Mouse (Mus musculus) liver, postnatal 0 days (tissue): ENCODE measurements at regions not wholly inside any gene's neighbourhood (a gene's known extent, or its start where the extent isn't known, plus 50 kb on each side); places are given as distances from the start of the nearest gene placed in this dataset.

Experiments
- ATAC-seq: fragments of 200-750 bp; cut with Nextera tagmentation; 2 replicates; pipeline ENCODE4 v1.8.0; 2017; ENCODE audit warnings: mild to moderate bottlenecking, moderate library complexity
- DNase-seq: peaks from one replicate; pipeline ENCODE4 v3.0.0-alpha.2; 2016
- H3K27ac ChIP-seq: fragments of 300-500 bp; sonication (generic); 2 replicates; pipeline ENCODE4 v1.5.1; 2014; ENCODE audit warnings: antibody characterized with exemption, moderate library complexity, mild to moderate bottlenecking, low read depth
- H3K27me3 ChIP-seq: fragments of 300-500 bp; sonication (generic); 2 replicates; pipeline ENCODE4 v1.6.1; 2014; ENCODE audit warnings: low read length, control low read depth, mixed read lengths; ENCODE audit not compliant: insufficient read depth
- H3K36me3 ChIP-seq: fragments of 300-500 bp; sonication (generic); replicated peaks from 2 replicates; pipeline ENCODE4 v1.6.1; 2014; ENCODE audit warnings: mild to moderate bottlenecking, control low read depth, low read length, moderate library complexity, mixed read lengths; ENCODE audit not compliant: insufficient read depth
- H3K4me1 ChIP-seq: fragments of 300-500 bp; sonication (generic); 2 replicates; pipeline ENCODE4 v1.6.1; 2014; ENCODE audit warnings: antibody characterized with exemption, mild to moderate bottlenecking, control low read depth; ENCODE audit not compliant: insufficient read depth
- H3K4me2 ChIP-seq: fragments of 300-500 bp; sonication (generic); 2 replicates; pipeline ENCODE4 v1.6.1; 2014; ENCODE audit warnings: low read depth, mild to moderate bottlenecking, low read length, moderate library complexity, mixed read lengths
- H3K4me3 ChIP-seq: fragments of 300-500 bp; sonication (generic); 2 replicates; pipeline ENCODE4 v1.5.1; 2014; ENCODE audit warnings: low read depth, low read length
- H3K9ac ChIP-seq: fragments of 300-500 bp; sonication (generic); replicated peaks from 2 replicates; pipeline ENCODE4 v1.6.1; 2014; ENCODE audit warnings: mild to moderate bottlenecking, moderate library complexity
- H3K9me3 ChIP-seq: fragments of 300-500 bp; sonication (generic); 2 replicates; pipeline ENCODE4 v1.6.1; 2016; ENCODE audit warnings: mild to moderate bottlenecking, control low read depth, low read length, mixed read lengths
- CTCF ChIP-seq: sonication (generic); IDR thresholded peaks from 2 replicates; pipeline ENCODE4 v1.5.1; 2016; ENCODE audit warnings: antibody characterized with exemption, low read depth
- EP300 ChIP-seq: IDR thresholded peaks from 2 replicates; pipeline ENCODE4 v1.6.1; 2016; ENCODE audit warnings: antibody characterized with exemption, low read depth, mild to moderate bottlenecking
- WGBS: fragments of 180-500 bp; shearing (Covaris S2); extraction: QIAGEN DNeasy Blood & Tissue Kit; methylation state at CpG from one replicate; pipeline ENCODE4 v1.1.7; 2014; ENCODE audit not compliant: insufficient replicate concordance; 5-methylcytosine and 5-hydroxymethylcytosine counted together

DNA sequence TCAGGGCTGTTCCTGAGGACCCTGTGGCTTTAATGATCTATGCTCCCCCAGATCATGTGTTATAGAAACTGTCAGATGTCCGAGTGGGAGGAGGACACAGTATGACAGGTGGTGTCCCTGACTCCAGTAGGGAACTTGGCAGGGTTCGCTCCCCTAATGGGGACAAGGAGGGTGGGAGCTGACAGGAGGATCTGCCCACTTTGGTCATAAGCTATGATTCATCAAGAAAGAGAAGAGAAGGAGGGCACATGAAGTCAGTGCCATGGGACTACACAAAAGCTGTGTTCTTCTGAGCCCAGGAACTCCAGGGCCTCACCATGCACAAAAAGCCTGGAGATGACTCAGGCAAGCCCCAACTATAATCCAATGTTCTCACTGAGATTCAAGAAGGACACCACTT lies 162.2 kb upstream of the Brinp1 start:
- no peaks in the 10 kb centered on the region for H3K36me3 ChIP-seq
- 62% methylated on average over 2 of the region's 2 CpGs for WGBS
- no peak overlapping the region for H3K4me3 ChIP-seq
- H3K4me1 ChIP-seq = no peaks in the 10 kb centered on the region
- no peak overlapping the region for H3K27ac ChIP-seq
- no peaks in the 10 kb centered on the region for H3K9me3 ChIP-seq
- ATAC-seq (no peak), DNase-seq (no peak)
- no peak overlapping the region for H3K9ac ChIP-seq
- H3K4me2 ChIP-seq = no peak overlapping the region
- no peaks in the 10 kb centered on the region for H3K27me3 ChIP-seq
- TF ChIP-seq CTCF = no peak
- no peak for TF ChIP-seq EP300

DNA sequence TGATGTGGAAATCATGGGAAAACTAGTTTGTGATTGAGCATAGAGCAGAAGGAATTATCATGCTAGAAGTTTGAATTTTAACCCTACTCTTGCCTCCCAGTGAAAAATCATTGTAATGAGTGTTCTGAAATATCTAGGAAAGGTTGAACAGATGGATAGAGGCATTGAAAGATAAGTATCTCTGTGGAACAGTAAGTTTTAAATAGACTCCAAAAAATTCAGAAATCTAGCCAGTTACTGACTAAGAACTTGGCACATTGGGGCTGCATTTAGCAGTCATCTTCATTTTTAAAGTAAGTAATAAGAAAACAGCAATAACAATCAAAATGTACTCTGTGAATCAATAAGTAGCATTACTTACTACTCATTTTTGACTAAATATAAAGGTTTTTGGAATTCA lies 151.0 kb upstream of the Brinp1 start:
- Histone ChIP-seq H3K4me1 (no peaks in the 10 kb centered on the region), H3K4me3 (no peak overlapping the region), H3K9ac (no peak overlapping the region), H3K36me3 (no peaks in the 10 kb centered on the region), H3K27me3 (no peaks in the 10 kb centered on the region), H3K4me2 (no peak overlapping the region), H3K27ac (no peak overlapping the region), H3K9me3 (no peaks in the 10 kb centered on the region)
- DNase-seq (no peak), ATAC-seq (no peak)
- no peak for TF ChIP-seq EP300
- TF ChIP-seq CTCF = no peak

DNA sequence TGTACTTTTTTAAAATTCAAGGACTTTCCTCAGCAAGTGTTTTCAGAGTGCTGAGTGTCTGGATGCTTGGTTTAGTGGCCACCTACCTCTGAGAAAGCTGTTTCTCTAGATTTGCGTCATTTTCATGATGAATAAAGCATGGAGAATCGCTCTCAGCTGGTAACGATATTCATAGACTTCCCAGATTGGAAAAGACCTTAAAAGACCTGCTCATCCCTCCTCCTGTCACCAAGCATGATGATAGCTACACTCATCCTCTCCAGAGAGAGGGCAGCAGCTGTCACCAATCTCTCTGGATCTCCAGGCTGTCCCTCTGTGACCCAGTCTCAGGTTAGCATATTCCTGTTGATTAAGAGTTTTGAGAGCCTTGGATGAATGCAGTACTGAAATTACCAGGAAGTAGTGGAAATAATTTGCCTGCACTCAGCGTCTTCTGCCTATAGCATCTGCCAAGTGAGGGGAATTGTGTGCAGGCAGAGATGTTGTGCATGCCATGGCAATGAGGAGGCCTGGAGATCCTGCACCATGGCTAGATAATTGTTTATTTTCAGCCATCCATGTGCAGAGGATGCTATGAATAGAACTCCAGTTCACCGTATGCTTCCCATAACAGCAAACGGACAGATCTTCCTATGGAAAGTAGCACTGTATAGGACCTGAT lies 141.7 kb upstream of the Brinp1 start:
- DNase-seq = no peak
- ATAC-seq = no peak
- 82% methylated on average over 6 of the region's 6 CpGs for WGBS
- Histone ChIP-seq H3K4me1 (no peaks in the 10 kb centered on the region), H3K4me2 (no peak overlapping the region), H3K9me3 (no peaks in the 10 kb centered on the region), H3K27me3 (no peaks in the 10 kb centered on the region), H3K9ac (no peak overlapping the region), H3K4me3 (no peak overlapping the region), H3K27ac (no peak overlapping the region), H3K36me3 (no peaks in the 10 kb centered on the region)
- no peak for TF ChIP-seq CTCF
- TF ChIP-seq EP300 = no peak

DNA sequence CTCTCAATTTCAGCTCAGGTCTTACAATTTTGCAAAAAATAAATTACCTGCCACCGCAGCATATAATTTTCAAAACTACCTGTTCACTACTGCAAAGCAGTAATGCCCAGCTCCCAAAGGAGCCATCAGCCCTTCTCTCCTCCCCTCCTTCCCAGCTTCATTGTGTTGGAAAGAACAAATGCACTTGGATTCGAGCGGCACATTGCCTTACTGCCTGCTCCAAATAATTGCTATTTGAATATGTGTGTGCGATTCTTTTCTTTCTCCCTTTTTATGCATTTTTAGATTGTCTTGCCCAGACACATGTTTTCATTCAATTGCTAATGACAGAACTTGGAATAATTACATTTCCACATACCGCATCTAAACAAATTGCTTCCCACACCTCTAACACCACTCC lies 123.9 kb upstream of the Brinp1 start:
- Histone ChIP-seq H3K4me2 (no peak overlapping the region), H3K9ac (no peak overlapping the region), H3K4me1 (no peaks in the 10 kb centered on the region), H3K27ac (no peak overlapping the region), H3K27me3 (no peaks in the 10 kb centered on the region), H3K9me3 (no peaks in the 10 kb centered on the region), H3K36me3 (no peaks in the 10 kb centered on the region), H3K4me3 (no peak overlapping the region)
- no peak for ATAC-seq
- 87% methylated on average over 5 of the region's 5 CpGs for WGBS
- no peak for TF ChIP-seq CTCF
- TF ChIP-seq EP300 = no peak
- DNase-seq = no peak

DNA sequence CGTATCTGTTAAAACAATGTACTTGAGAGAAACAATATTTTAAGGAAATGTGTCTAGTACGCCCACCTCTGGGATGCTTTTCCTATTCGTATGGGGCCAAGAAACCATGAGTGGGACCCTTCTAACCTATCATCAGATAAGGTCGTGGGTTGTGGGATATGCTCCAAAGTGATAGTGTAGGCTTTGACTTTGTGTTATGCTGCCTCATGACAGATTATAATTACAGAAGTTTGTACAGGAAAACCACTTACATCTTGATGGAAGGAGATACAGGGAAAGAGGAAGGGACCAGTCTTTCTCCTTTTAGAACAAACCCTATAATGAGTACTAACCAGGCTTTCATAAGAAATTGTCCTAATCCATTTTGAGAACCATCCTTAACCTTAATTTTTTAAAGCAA lies 123.1 kb upstream of the Brinp1 start:
- Histone ChIP-seq H3K27ac (no peak overlapping the region), H3K9me3 (no peaks in the 10 kb centered on the region), H3K4me2 (no peak overlapping the region), H3K9ac (no peak overlapping the region), H3K4me1 (no peaks in the 10 kb centered on the region), H3K4me3 (no peak overlapping the region), H3K36me3 (no peaks in the 10 kb centered on the region), H3K27me3 (no peaks in the 10 kb centered on the region)
- DNase-seq = no peak
- WGBS = 37% methylated on average over 4 of the region's 4 CpGs
- TF ChIP-seq CTCF (no peak), EP300 (no peak)
- no peak for ATAC-seq

DNA sequence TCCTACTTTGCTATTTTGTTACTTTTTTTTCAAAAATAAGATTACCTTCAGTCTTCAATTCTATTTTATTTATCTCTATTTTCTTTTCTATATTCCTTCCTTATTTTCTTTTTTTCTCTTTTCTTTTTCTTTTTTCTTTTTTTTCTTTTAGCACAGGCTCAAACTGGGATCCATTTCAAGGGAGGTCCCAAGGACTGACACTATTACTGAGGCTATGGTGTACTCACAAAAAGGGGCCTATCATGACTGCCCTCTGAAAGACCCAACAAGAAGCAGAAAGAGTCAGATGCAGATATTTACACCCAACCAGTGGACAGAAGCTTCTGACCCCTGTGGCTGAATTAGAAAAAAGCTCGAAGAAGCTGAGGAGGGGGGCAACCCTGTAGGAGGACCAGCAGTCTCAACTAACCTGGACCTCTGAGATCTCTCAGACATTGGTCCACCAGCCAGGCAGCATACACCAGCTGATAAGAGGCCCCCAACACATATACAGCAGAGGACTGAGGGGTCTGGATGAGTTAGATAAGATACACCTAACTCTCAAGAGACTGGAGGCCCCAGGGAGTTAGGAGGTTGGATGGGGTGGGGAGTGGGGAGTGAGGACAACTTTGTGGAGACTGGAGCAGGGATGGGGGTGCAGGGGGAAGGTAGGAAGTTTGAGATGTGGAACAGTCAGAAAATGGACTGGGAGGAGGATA lies 85.6 kb upstream of the Brinp1 start:
- Histone ChIP-seq H3K27ac (no peak overlapping the region), H3K36me3 (no peaks in the 10 kb centered on the region), H3K9ac (no peak overlapping the region), H3K4me2 (no peak overlapping the region), H3K4me1 (no peaks in the 10 kb centered on the region), H3K4me3 (no peak overlapping the region), H3K9me3 (no peaks in the 10 kb centered on the region), H3K27me3 (no peaks in the 10 kb centered on the region)
- 38% methylated on average over 1 of the region's 1 CpGs for WGBS
- ATAC-seq = peak; percentile 45; the same call in 1 of the 2 replicates
- no peak for TF ChIP-seq EP300
- TF ChIP-seq CTCF = no peak
- DNase-seq = no peak
